Mouse (Mus musculus) myocyte (in vitro differentiated cells): Measurements from ENCODE around the gene Glis1. TPM values are rescaled to one million over a fixed set of nuclear protein-coding genes. Genes with fewer than 3 reads are reported as not detected.
"Not testable (repeated sequence)": the region's sequence is repeated elsewhere in the genome, so short reads cannot be mapped to it uniquely, and the experiment has no call there.

ENCODE experiments used
- H3K27me3 ChIP-seq: one replicate; pipeline ENCODE4 v1.6.1; 2011; ENCODE audit not compliant: control insufficient read depth, insufficient read depth, insufficient read length
- H3K36me3 ChIP-seq: one replicate; pipeline ENCODE4 v1.6.1; 2011; ENCODE audit not compliant: control insufficient read depth, insufficient read depth
- H3K4me2 ChIP-seq: one replicate; pipeline ENCODE4 v1.6.1; 2011; ENCODE audit warnings: low read depth, control low read depth
- H3K4me3 ChIP-seq: one replicate; pipeline ENCODE4 v1.5.1; 2011; ENCODE audit warnings: mild to moderate bottlenecking, control low read depth, moderate library complexity
- H3K79me2 ChIP-seq: one replicate; pipeline ENCODE4 v1.6.1; 2011; ENCODE audit not compliant: control insufficient read depth, insufficient read depth
- H3ac ChIP-seq: one replicate; pipeline ENCODE4 v1.6.1; 2011; ENCODE audit not compliant: control insufficient read depth, insufficient read length
- CEBPB ChIP-seq: IDR thresholded peaks from 2 replicates; pipeline ENCODE4 v1.6.1; 2011; ENCODE audit warnings: mild to moderate bottlenecking, moderate library complexity; ENCODE audit not compliant: poor library complexity, insufficient read depth, severe bottlenecking
- E2F4 ChIP-seq: IDR thresholded peaks from one replicate; pipeline ENCODE4 v1.6.1; 2011; ENCODE audit warnings: mild to moderate bottlenecking, control low read depth, moderate library complexity; ENCODE audit not compliant: insufficient read depth
- MAX ChIP-seq: IDR thresholded peaks from one replicate; pipeline ENCODE4 v1.6.1; 2011; ENCODE audit warnings: low read depth, mild to moderate bottlenecking, control low read depth
- MYOD1 ChIP-seq, 3 experiments: IDR thresholded peaks; one replicate each; pipeline ENCODE4 v1.6.1; 2011; ENCODE audit warnings: control low read depth in 2 of 3, low read depth in 2 of 3, mild to moderate bottlenecking in 2 of 3, moderate library complexity in 1 of 3; ENCODE audit not compliant: insufficient read length in 2 of 3, control insufficient read depth in 1 of 3
- MYOG ChIP-seq, 3 experiments: IDR thresholded peaks; one replicate each; pipeline ENCODE4 v1.6.1; 2011; ENCODE audit warnings: control low read depth in 2 of 3, low read depth in 2 of 3, mild to moderate bottlenecking in 2 of 3; ENCODE audit not compliant: insufficient read length in 2 of 3, control insufficient read depth in 1 of 3, insufficient read depth in 1 of 3
- POLR2A ChIP-seq: IDR thresholded peaks from one replicate; pipeline ENCODE4 v1.6.1; 2011; ENCODE audit warnings: low read depth, mild to moderate bottlenecking, control low read depth, moderate library complexity; ENCODE audit not compliant: insufficient read length
- POLR2AphosphoS2 ChIP-seq: IDR thresholded peaks from one replicate; pipeline ENCODE4 v1.6.1; 2011; ENCODE audit warnings: low read depth, control low read depth; ENCODE audit not compliant: insufficient read length
- REST ChIP-seq: IDR thresholded peaks from one replicate; pipeline ENCODE4 v1.6.1; 2011; ENCODE audit warnings: mild to moderate bottlenecking, control low read depth, moderate library complexity; ENCODE audit not compliant: insufficient read depth, insufficient read length
- SRF ChIP-seq: IDR thresholded peaks from one replicate; pipeline ENCODE4 v1.6.1; 2011; ENCODE audit warnings: low read depth; ENCODE audit not compliant: control insufficient read depth, insufficient read length
- TCF12 ChIP-seq: IDR thresholded peaks from one replicate; pipeline ENCODE4 v1.6.1; 2011; ENCODE audit warnings: mild to moderate bottlenecking, control low read depth; ENCODE audit not compliant: poor library complexity, insufficient read depth, severe bottlenecking
- TCF3 ChIP-seq: IDR thresholded peaks from one replicate; pipeline ENCODE4 v1.6.1; 2011; ENCODE audit warnings: low read depth, control low read depth; ENCODE audit not compliant: insufficient read length
- USF1 ChIP-seq: IDR thresholded peaks from one replicate; pipeline ENCODE4 v1.6.1; 2011; ENCODE audit warnings: low read depth, mild to moderate bottlenecking, control low read depth, moderate library complexity
- polyA plus RNA-seq: library from polyadenylated mRNA; unstranded; fragments of >200 nt; fragmentation: generic; extraction: Trizol; gene quantifications from one replicate; pipeline ENCODE4 v1.2.1, GENCODE M21; 2012; ENCODE audit warnings: missing spikeins

The Glis1 gene
- polyA plus RNA-seq, 1 experiment, result 0.35 TPM

DNA sequence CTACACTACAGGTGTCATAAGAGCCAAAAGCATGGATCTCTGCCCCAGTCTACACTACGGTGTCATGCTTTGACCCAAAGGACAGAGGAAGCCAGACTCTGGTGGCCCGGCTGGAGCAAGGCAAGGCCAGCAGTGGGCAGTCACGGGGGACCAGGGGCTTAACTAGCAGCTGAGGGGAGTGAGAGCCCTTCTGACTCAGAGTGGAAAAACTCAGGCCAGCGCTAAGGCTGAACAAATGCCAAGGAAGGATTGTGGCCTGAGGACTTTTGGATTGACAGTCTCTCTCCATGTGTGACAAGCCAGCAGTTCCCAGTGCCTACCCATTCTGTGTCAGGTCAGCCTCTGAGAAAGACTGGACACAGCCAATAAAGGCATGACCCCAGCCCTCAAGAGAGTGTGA is 159.0 kb downstream of the Glis1 start:
- no peak overlapping the region for H3K4me2 ChIP-seq
- no peak for TF ChIP-seq REST
- no peak for TF ChIP-seq TCF3
- no peak for TF ChIP-seq CEBPB
- TF ChIP-seq MYOG (IDR thresholded peaks at IDR 0.05; ENCODE audit: control insufficient read depth in 1 of 3, insufficient read depth in 1 of 3, insufficient read length in 2 of 3, low read depth in 2 of 3), result no peak
- TF ChIP-seq USF1, result no peak
- no peak for TF ChIP-seq E2F4
- TF ChIP-seq SRF, result no peak
- no peak for TF ChIP-seq MAX
- no peak for TF ChIP-seq POLR2AphosphoS2
- no peak for TF ChIP-seq MYOD1 (IDR thresholded peaks at IDR 0.05; ENCODE audit: control insufficient read depth in 1 of 3, insufficient read length in 2 of 3, low read depth in 2 of 3)
- no peak for TF ChIP-seq POLR2A
- no peak for TF ChIP-seq TCF12
- no peak overlapping the region for H3K4me3 ChIP-seq
- no peaks in the 10 kb centered on the region for H3K79me2 ChIP-seq
- H3ac ChIP-seq, result no peak overlapping the region
- H3K36me3 ChIP-seq, result no peaks in the 10 kb centered on the region
- H3K27me3 ChIP-seq, result peaks cover 81% of the 10 kb centered on the region

DNA sequence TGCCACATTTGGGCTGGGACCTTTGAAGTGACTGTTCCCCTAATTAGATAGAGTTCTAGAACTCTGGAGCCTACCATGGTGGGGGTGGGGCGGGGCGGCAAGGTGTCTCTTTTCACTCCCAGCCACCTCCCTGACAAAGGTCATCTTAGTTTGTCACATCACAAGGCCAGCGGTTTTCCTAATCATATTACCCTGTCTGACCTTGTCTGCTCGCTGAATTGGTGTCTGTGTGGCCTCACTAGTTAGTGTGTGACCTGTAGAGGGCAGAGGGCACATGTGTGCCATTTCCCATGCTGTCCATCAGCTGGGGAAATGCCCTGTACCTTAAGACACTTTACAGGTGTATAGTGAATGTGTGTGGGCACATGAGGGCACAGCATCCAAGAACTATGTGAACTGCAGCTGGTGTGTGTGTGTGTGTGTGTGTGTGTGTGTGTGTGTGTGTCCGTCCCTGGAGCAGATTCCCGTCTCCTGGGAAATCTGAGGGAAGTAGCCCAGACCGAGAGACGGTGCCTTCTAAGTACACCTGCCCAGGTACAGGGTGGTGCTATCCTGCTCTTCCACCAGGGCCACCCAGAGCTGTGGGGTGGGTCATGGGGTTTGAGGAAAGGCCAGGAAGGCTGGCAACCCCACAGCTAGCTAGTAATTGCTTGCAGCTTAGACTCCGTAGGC is 163.0 kb downstream of the Glis1 start:
- Histone ChIP-seq H3K27me3 (peaks cover 77% of the 10 kb centered on the region), H3K36me3 (no peaks in the 10 kb centered on the region)

DNA sequence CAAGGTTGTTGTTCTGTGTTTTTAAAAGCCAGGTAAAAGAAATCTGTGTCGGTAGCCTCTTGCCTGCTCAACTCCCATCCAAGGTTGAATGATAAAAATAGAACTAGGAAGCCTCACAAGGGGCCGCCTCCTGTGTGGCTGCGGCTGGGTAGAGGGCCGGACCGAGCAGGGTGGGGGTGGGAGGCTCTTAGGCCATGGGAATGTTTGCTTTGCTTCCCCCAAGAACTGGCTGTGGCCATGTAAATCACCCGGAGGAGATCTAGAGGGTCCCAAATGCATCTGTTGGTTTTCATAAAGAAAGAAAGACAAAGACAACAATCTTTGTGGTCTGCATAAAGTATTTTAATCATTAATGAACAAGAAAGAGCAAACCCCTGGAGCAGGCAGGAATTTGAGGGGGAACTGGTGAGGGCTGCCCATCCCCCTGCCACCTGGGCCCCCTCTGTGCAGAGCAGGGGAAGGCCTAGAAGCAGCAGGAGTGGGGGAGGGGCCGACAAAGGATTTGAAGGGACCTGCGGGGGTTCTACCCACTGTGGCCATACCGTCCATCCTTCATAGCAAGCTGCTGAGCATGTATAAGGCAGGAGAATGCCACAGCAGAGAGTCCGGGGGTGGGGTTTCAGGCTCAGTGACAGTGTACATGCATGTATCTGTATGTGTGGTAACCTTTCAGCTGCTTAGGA is 163.6 kb downstream of the Glis1 start:
- Histone ChIP-seq H3K36me3 (no peaks in the 10 kb centered on the region), H3K4me3 (no peak overlapping the region), H3K27me3 (peaks cover 77% of the 10 kb centered on the region), H3ac (no peak overlapping the region), H3K4me2 (no peak overlapping the region), H3K79me2 (no peaks in the 10 kb centered on the region)
- TF ChIP-seq TCF12, result no peak
- TF ChIP-seq E2F4, result no peak
- TF ChIP-seq REST, result no peak
- TF ChIP-seq MYOD1 (IDR thresholded peaks at IDR 0.05; ENCODE audit: control insufficient read depth in 1 of 3, insufficient read length in 2 of 3, low read depth in 2 of 3), result no peak
- TF ChIP-seq MYOG (IDR thresholded peaks at IDR 0.05; ENCODE audit: control insufficient read depth in 1 of 3, insufficient read depth in 1 of 3, insufficient read length in 2 of 3, low read depth in 2 of 3), result no peak
- no peak for TF ChIP-seq USF1
- TF ChIP-seq MAX, result no peak
- TF ChIP-seq SRF, result no peak
- TF ChIP-seq POLR2AphosphoS2, result no peak

More for the DNA sequence above, 163.0 kb downstream of the Glis1 start:
- H3K4me2 ChIP-seq, result no peak overlapping the region
- no peaks in the 10 kb centered on the region for H3K79me2 ChIP-seq
- no peak overlapping the region for H3ac ChIP-seq
- no peak overlapping the region for H3K4me3 ChIP-seq
- TF ChIP-seq USF1 (no peak), TCF3 (no peak), REST (no peak), TCF12 (no peak)

DNA sequence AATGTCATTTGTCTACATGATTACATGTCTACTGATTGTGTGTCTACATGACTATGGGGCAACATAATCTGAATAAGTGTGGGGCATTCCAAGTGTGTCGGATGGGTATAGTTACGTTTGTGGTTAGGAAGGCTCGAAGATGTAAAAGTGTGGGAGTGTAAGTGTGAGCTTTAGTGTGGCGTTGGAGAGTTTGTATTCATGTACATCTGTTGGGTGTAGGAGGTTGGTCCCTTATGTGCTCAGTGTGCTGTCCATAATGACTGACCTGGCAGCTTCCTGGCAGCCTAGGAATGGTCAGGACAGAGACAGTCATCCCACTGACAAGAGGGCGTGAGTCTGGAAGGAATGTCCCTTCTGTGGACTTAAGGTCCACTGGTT is 164.2 kb downstream of the Glis1 start:
- H3K4me3 ChIP-seq, H3K4me2 ChIP-seq, H3ac ChIP-seq, H3K79me2 ChIP-seq, H3K36me3 ChIP-seq: not testable (repeated sequence)
- peaks cover 78% of the 10 kb centered on the region for H3K27me3 ChIP-seq

DNA sequence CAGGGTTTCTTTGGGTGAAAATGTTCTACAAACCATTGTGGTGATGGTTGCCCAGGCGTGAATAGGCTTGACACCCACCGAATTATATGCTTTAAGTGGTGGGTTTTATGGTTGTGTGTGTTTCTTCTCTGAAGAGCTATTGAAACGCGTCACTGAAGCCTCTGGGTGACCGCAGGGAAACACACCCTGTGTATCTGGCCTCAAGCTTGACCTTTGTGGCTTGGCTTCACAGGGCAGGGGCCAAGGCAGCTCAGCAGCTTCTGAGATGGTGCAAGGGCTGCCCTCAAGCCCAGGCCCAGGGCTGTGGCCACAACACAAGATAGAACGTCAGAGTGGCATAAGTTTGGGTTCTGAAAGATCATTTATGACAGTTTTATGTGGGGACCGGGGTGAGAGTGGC is 167.9 kb downstream of the Glis1 start:
- Histone ChIP-seq H3K36me3 (no peaks in the 10 kb centered on the region), H3K27me3 (peaks cover 76% of the 10 kb centered on the region), H3ac (no peak overlapping the region), H3K79me2 (no peaks in the 10 kb centered on the region), H3K4me3 (no peak overlapping the region), H3K4me2 (peak overlapping the region; percentile 51)
- no peak for TF ChIP-seq MYOG (IDR thresholded peaks at IDR 0.05; ENCODE audit: control insufficient read depth in 1 of 3, insufficient read depth in 1 of 3, insufficient read length in 2 of 3, low read depth in 2 of 3)
- TF ChIP-seq CEBPB, result no peak
- TF ChIP-seq REST, result no peak
- no peak for TF ChIP-seq TCF12
- TF ChIP-seq POLR2AphosphoS2, result no peak
- TF ChIP-seq TCF3, result no peak
- TF ChIP-seq POLR2A, result no peak
- TF ChIP-seq MYOD1 (IDR thresholded peaks at IDR 0.05; ENCODE audit: control insufficient read depth in 1 of 3, insufficient read length in 2 of 3, low read depth in 2 of 3), result no peak
- no peak for TF ChIP-seq MAX
- no peak for TF ChIP-seq USF1
- no peak for TF ChIP-seq SRF
- TF ChIP-seq E2F4, result no peak
